26 mouse cellular contexts compared by ENCODE assay signal in the genomic region with DNA sequence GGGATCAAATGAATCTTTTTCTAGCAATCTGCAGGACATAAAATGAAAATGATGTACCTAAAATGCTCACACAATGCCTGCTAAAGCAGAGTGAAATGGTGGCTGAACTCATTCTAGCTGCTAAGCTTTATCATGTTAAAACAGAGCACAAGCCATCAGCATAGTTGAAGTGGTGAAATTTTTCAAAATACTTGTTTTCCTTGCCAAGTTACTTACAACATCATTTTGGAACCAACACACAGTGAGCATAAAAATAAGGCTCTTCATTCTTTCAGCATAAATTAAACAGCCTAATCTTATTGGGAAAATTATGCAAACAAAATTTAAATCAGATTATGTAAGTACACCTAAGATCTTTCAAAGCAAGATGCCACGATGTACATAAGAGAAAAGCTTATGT.
DNase-seq lines count a peak whose midpoint lies in the region; ATAC-seq and TF ChIP-seq lines count a peak whose summit lies in the region.
"Had no signal": no experiment of that assay in that cellular context is flagged by ENCODE, and none has a peak within 500 bp of the region (broad histone marks: within the 10 kb centered on the region; RNA-seq: fewer than 3 reads in every experiment).

No protein-coding gene starts in this region.

- no peaks in the 10 kb centered on the region for H3K9me3 ChIP-seq in liver, postnatal 0 days (ENCODE audit: low read length)
- H3K9me3 ChIP-seq: embryonic facial prominence, embryonic 10.5 days; embryonic facial prominence, embryonic 12.5 days; forebrain, embryonic 10.5 days; forebrain, embryonic 12.5 days; G1E had no signal

- TF ChIP-seq EP300 in liver, postnatal 0 days (IDR thresholded peaks at IDR 0.05; ENCODE audit: low read depth) = no peak

- H3K9ac ChIP-seq in liver, adult 2 months (ENCODE audit: low read depth, low read length) = no peak overlapping the region
- no peak overlapping the region for H3K9ac ChIP-seq in liver, postnatal 0 days (replicated peaks)
- H3K9ac ChIP-seq: embryonic facial prominence, embryonic 12.5 days; forebrain, embryonic 12.5 days had no signal

- no peaks in the 10 kb centered on the region for H3K4me1 ChIP-seq in liver, adult 2 months (ENCODE audit: control insufficient read depth, insufficient read depth, low read length)
- H3K4me1 ChIP-seq in liver, postnatal 0 days (ENCODE audit: insufficient read depth) = no peaks in the 10 kb centered on the region
- H3K4me1 ChIP-seq: embryonic facial prominence, embryonic 10.5 days; embryonic facial prominence, embryonic 12.5 days; forebrain, embryonic 10.5 days; forebrain, embryonic 12.5 days had no signal

- peak; percentile 71 for DNase-seq in liver, adult 2 months (ENCODE audit: extremely low read depth, low read depth, low spot score)
- no peak for DNase-seq in liver, postnatal 0 days
- DNase-seq in adipocyte (ENCODE audit: low spot score) = peak; percentile 54
- peak; percentile 7 for DNase-seq in fat pad, adult 2 months (ENCODE audit: extremely low read depth, low read depth, low spot score)
- DNase-seq in thymus, postnatal 25 days = no peak
- DNase-seq in gastrocnemius, postnatal 36 days = no peak
- DNase-seq: adrenal gland, adult 2 months; adrenal gland, postnatal 10 days; adrenal gland, postnatal 25 days; B cell, adult 2 months; cerebellum, adult 11-12 months; cerebellum, adult 2 months; cerebellum, adult 9-10 months; cerebellum, postnatal 10 days; cerebellum, postnatal 25 days had no signal

- H3K36me3 ChIP-seq in liver, adult 2 months (ENCODE audit: control insufficient read depth, insufficient read depth, low read length) = no peaks in the 10 kb centered on the region
- H3K36me3 ChIP-seq in liver, postnatal 0 days (replicated peaks; ENCODE audit: insufficient read depth, low read length) = no peaks in the 10 kb centered on the region
- H3K36me3 ChIP-seq: embryonic facial prominence, embryonic 10.5 days; embryonic facial prominence, embryonic 12.5 days; forebrain, embryonic 10.5 days; forebrain, embryonic 12.5 days; G1E had no signal

- TF ChIP-seq CTCF in liver, adult 2 months (IDR thresholded peaks at IDR 0.05; ENCODE audit: low read depth, low read length) = no peak
- no peak for TF ChIP-seq CTCF in liver, postnatal 0 days (IDR thresholded peaks at IDR 0.05; ENCODE audit: low read depth)

- no peaks in the 10 kb centered on the region for H3K27me3 ChIP-seq in liver, adult 2 months (ENCODE audit: control insufficient read depth, insufficient read depth, low read length)
- no peaks in the 10 kb centered on the region for H3K27me3 ChIP-seq in liver, postnatal 0 days (ENCODE audit: insufficient read depth, low read length)
- H3K27me3 ChIP-seq: CH12.LX; embryonic facial prominence, embryonic 12.5 days; forebrain, embryonic 12.5 days had no signal

- no peak for ATAC-seq in liver, postnatal 0 days
- ATAC-seq: activated CD4-positive, CD25-positive, alpha-beta regulatory T cell, adult 4 months; CD4-positive, CD25-positive, alpha-beta regulatory T cell, adult 4 months; forebrain, embryonic 14.5 days; forebrain, embryonic 16.5 days; Patski had no signal

- H3K4me2 ChIP-seq in liver, postnatal 0 days (ENCODE audit: low read depth, low read length) = no peak overlapping the region
- H3K4me2 ChIP-seq: embryonic facial prominence, embryonic 12.5 days; forebrain, embryonic 12.5 days had no signal

- 35% methylated on average over 1 of the region's 1 CpGs for WGBS in liver, adult 2 months
- 57% methylated on average over 1 of the region's 1 CpGs for WGBS in liver, postnatal 0 days (ENCODE audit: insufficient replicate concordance)

- TF ChIP-seq POLR2A in liver, adult 2 months (IDR thresholded peaks at IDR 0.05; ENCODE audit: extremely low read depth, insufficient read depth, low read length) = no peak

- H3K79me2 ChIP-seq in liver, adult 2 months (ENCODE audit: control insufficient read depth, insufficient read depth, low read length) = no peaks in the 10 kb centered on the region

- no peak overlapping the region for H3K4me3 ChIP-seq in liver, adult 2 months (ENCODE audit: insufficient read depth, low read depth, low read length)
- H3K4me3 ChIP-seq in liver, postnatal 0 days (ENCODE audit: low read depth, low read length) = no peak overlapping the region
- H3K4me3 ChIP-seq: embryonic facial prominence, embryonic 10.5 days; embryonic facial prominence, embryonic 12.5 days; forebrain, embryonic 10.5 days; forebrain, embryonic 12.5 days had no signal

- intact Hi-C loops in gastrocnemius, postnatal 36 days (cut with DNase I) = no loop called here

- no peak overlapping the region for H3K27ac ChIP-seq in liver, adult 2 months (replicated peaks; ENCODE audit: insufficient read depth, low read depth, low read length)
- no peak overlapping the region for H3K27ac ChIP-seq in liver, postnatal 0 days (ENCODE audit: low read depth)
- H3K27ac ChIP-seq: embryonic facial prominence, embryonic 10.5 days; embryonic facial prominence, embryonic 12.5 days; forebrain, embryonic 10.5 days; forebrain, embryonic 12.5 days had no signal

Comparison
In these comparisons a context has a peak if more than half of its experiments do, and no peak if none do; other contexts are left out.
1. DNase-seq: peak in liver, adult 2 months (single experiment), adipocyte (single experiment) and fat pad, adult 2 months (single experiment); none in liver, postnatal 0 days (single experiment), thymus, postnatal 25 days (single experiment) and gastrocnemius, postnatal 36 days (0 of 2).